Mouse (Mus musculus): ENCODE measurements at regions not wholly inside any gene's neighbourhood (a gene's known extent, or its start where the extent isn't known, plus 50 kb on each side); places are given as distances from the start of the nearest gene placed in this dataset.

DNA sequence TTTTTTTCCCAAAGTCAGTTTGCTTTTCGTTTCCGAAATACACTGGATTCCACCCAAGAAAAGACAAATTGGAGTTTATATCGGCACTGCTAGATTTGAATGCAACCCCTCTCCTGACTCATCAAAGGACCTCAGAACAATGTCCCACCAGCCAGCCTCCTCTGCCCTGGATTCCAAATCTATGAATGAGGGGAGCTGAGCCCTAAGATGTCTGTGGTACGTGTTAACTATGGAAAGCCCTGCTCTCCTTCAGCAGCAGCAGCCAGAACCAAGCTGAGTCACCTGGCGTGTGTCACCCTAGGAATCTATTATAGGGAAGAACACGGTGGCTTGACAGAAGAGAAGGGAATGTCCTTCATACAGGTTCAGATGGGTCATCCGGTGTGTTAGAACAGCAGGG is 167.9 kb downstream of the Cdc5l start:
- TF ChIP-seq POLR2A (IDR thresholded peaks at IDR 0.05; ENCODE audit: extremely low read depth, insufficient read depth, low read length): no peak
- no peak for TF ChIP-seq CTCF (IDR thresholded peaks at IDR 0.05; ENCODE audit: extremely low read depth, insufficient read depth, low read length)

All from cortical plate, adult 2 months (tissue).